Mouse (Mus musculus) small intestine, adult 2 months (tissue): ENCODE data around the gene AL731706.2.

Experiments used
- CTCF ChIP-seq: fragments of 200-500 bp; IDR thresholded peaks from 2 replicates; pipeline ENCODE4 v1.5.1; 2012; ENCODE audit warnings: low read depth, mild to moderate bottlenecking, control low read depth, inconsistent platforms, low read length, moderate library complexity, mixed read lengths; ENCODE audit not compliant: insufficient replicate concordance, insufficient read length; ENCODE audit errors: extremely low read depth
- POLR2A ChIP-seq: fragments of 200-500 bp; IDR thresholded peaks from 2 replicates; pipeline ENCODE4 v1.6.1; 2012; ENCODE audit warnings: low read depth, mild to moderate bottlenecking, control low read depth, inconsistent platforms, low read length, moderate library complexity

DNA sequence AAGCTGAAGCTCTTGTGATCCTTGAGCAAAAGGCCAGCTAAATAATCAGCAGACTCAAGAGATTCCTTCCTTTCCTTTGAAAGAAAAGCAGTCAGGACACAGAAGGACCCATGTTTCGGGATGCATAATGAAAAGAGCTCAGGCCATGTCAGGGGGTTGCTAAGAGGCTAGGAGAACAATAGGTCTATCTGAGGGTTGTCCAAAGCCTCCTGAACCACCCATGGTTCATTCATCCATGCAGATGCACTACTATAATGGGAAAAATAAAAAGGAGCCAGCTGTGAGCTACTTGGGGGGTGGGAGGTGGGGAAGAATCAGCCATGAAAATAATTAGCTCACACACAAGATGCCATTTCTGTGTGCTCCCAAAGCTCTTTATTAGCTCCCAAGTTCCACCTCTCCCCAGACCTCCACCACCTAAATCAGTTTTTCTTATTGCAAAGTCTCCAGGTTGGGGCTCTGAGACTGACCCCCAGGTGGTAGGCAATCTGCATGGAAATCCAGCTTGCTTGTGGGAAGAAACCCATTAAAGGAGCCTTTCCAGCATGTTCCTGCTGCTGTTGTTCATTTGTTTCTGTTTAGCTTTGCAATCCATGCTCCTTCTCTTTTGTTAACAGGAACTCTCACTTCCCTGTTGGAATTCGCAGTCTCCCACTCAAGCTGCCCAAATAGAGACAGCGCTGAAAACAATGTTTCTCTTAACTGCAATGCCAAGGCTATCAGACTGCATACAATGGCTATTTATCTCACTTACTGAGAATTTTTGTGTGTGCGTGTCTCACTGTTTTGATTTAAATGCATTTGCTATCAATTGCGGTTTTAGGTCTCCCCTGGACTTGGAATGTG is 30.7 kb downstream of the AL731706.2 start:
- TF ChIP-seq POLR2A: no peak
- no peak for TF ChIP-seq CTCF
